Mouse (Mus musculus) liver, embryonic 13.5 days (tissue): ENCODE measurements at regions not wholly inside any gene's neighbourhood (a gene's known extent, or its start where the extent isn't known, plus 50 kb on each side); places are given as distances from the start of the nearest gene placed in this dataset.
"Not testable (repeated sequence)": the region's sequence is repeated elsewhere in the genome, so short reads cannot be mapped to it uniquely, and the experiment has no call there.

Experiments used
- ATAC-seq: fragments of 200-750 bp; cut with Nextera tagmentation; 2 replicates; pipeline ENCODE4 v1.8.0; 2017; ENCODE audit warnings: low read depth, mild to moderate bottlenecking, moderate number of reproducible peaks, moderate library complexity
- DNase-seq: peaks from one replicate; pipeline ENCODE4 v3.0.0; 2022
- H3K27ac ChIP-seq: fragments of 300-500 bp; sonication (generic); 2 replicates; pipeline ENCODE4 v1.5.1; 2015; ENCODE audit warnings: moderate library complexity, mild to moderate bottlenecking, inconsistent platforms
- H3K27me3 ChIP-seq: fragments of 300-500 bp; sonication (generic); 2 replicates; pipeline ENCODE4 v1.6.1; 2015; ENCODE audit warnings: mild to moderate bottlenecking, inconsistent platforms
- H3K36me3 ChIP-seq: fragments of 300-500 bp; sonication (generic); 2 replicates; pipeline ENCODE4 v1.6.1; 2015; ENCODE audit warnings: mild to moderate bottlenecking, inconsistent platforms
- H3K4me1 ChIP-seq: fragments of 300-500 bp; sonication (generic); replicated peaks from 2 replicates; pipeline ENCODE4 v1.6.1; 2015; ENCODE audit warnings: inconsistent platforms
- H3K4me2 ChIP-seq: fragments of 300-500 bp; sonication (generic); 2 replicates; pipeline ENCODE4 v1.6.1; 2015; ENCODE audit warnings: inconsistent platforms, mild to moderate bottlenecking, moderate library complexity
- H3K4me3 ChIP-seq: fragments of 300-500 bp; sonication (generic); replicated peaks from 2 replicates; pipeline ENCODE4 v1.5.1; 2015; ENCODE audit warnings: mild to moderate bottlenecking, inconsistent platforms
- H3K9ac ChIP-seq: fragments of 300-500 bp; sonication (generic); 2 replicates; pipeline ENCODE4 v1.6.1; 2015; ENCODE audit warnings: mild to moderate bottlenecking, inconsistent platforms
- H3K9me3 ChIP-seq: fragments of 300-500 bp; sonication (generic); replicated peaks from 2 replicates; pipeline ENCODE4 v1.6.1; 2016; ENCODE audit warnings: inconsistent platforms
- WGBS: fragments of 180-500 bp; shearing (Covaris S2); methylation state at CpG from one replicate; pipeline ENCODE4 v1.1.7; 2015; ENCODE audit not compliant: insufficient replicate concordance; 5-methylcytosine and 5-hydroxymethylcytosine counted together

- Histone ChIP-seq H3K9me3 (no peaks in the 10 kb centered on the region), H3K4me1 (peaks cover 28% of the 10 kb centered on the region), H3K36me3 (no peaks in the 10 kb centered on the region), H3K27me3 (no peaks in the 10 kb centered on the region), H3K4me3 (no peak overlapping the region), H3K4me2 (0 out of 2 replicates have a peak overlapping the region, but pooled peaks have one; percentile 23), H3K9ac (no peak overlapping the region), H3K27ac (peak overlapping the region; percentile 71; the same call in 1 of the 2 replicates)
- 43% methylated on average over 3 of the region's 3 CpGs for WGBS
- DNase-seq (peak; percentile 21), ATAC-seq (peak; percentile 93)
These were observed 124.9 kb upstream of the Try4 start for GRCm38 (mm10) chr6:41177152-41177551.

DNA sequence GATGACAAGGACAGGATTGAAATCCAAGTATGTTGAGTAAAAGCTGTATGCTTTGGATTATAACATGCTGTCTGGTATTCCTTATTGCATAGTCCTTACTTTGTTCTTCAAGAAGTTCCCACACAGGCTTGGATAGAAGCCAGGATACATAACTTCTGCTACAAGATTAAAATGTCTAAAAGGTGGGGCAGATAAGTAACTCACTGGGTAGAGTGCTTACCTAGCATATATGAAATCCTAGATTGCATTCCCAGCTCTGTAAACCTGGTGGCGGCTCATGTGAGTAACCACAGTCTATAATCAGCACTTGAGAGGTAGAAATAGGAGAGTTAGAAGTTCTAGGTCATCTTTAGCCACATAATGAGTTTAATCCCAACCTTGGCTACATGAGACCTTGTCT, 126.0 kb upstream of the Try4 start:
- DNase-seq (no peak), ATAC-seq (no peak)
- H3K27me3 ChIP-seq = no peaks in the 10 kb centered on the region
- peaks cover 28% of the 10 kb centered on the region for H3K4me1 ChIP-seq
- H3K4me3 ChIP-seq = no peak overlapping the region
- 64% methylated on average over 1 of the region's 1 CpGs for WGBS
- no peaks in the 10 kb centered on the region for H3K36me3 ChIP-seq
- no peaks in the 10 kb centered on the region for H3K9me3 ChIP-seq
- no peak overlapping the region for H3K4me2 ChIP-seq
- no peak overlapping the region for H3K9ac ChIP-seq
- no peak overlapping the region for H3K27ac ChIP-seq

- no peak overlapping the region for H3K4me3 ChIP-seq
- ATAC-seq = no peak
- no peaks in the 10 kb centered on the region for H3K9me3 ChIP-seq
- no peaks in the 10 kb centered on the region for H3K36me3 ChIP-seq
- H3K9ac ChIP-seq = no peak overlapping the region
- H3K4me1 ChIP-seq = peaks cover 10% of the 10 kb centered on the region
- H3K27me3 ChIP-seq = no peaks in the 10 kb centered on the region
- no peak overlapping the region for H3K27ac ChIP-seq
- DNase-seq = no peak
- WGBS = 16% methylated on average over 1 of the region's 1 CpGs
- no peak overlapping the region for H3K4me2 ChIP-seq
These were observed 128.2 kb upstream of the 2210010C04Rik start for GRCm38 (mm10) chr6:41163491-41163890.

DNA sequence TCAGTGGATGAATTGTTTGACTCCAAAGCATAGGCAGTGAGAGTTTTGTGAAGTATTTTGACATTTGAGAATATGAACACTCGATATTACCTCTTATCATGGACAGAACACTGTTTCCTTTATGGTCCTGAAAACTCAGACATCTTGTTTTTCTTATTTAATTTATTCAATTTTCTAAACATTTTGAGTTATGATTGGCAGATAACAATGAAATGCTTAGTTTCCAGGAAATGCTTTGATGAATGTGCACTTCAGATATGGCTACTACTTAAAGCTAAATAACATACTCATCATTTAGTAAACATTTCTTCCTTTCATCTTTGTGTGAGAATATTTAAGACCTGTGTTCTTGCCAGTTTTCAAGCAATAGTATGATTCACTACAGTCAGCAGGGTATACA, 126.4 kb upstream of the 2210010C04Rik start:
- WGBS = 9% methylated on average over 1 of the region's 1 CpGs
- H3K4me3 ChIP-seq = no peak overlapping the region

DNA sequence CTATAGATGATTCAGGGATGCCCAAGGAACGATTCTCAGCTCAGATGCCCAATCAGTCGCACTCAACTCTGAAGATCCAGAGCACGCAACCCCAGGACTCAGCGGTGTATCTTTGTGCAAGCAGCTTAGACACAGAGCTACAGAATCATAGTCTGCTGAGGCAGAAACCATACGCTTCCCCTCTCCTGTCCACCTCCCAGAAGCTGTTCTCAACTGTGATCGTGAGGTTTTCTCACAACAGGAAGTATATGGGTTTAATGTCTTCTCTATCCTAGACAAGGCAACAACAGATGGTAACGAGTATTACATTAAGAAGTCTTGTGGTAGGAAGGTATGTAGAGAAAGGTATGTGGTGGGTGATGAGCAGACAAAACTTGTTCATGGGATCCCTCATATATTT, 116.8 kb upstream of the 2210010C04Rik start:
- Histone ChIP-seq H3K4me1 (no peaks in the 10 kb centered on the region), H3K36me3 (no peaks in the 10 kb centered on the region), H3K27me3 (no peaks in the 10 kb centered on the region), H3K27ac (no peak overlapping the region), H3K9me3 (no peaks in the 10 kb centered on the region), H3K9ac (no peak overlapping the region), H3K4me3 (no peak overlapping the region), H3K4me2 (no peak overlapping the region)
- WGBS = 68% methylated on average over 7 of the region's 7 CpGs
- ATAC-seq = no peak
- DNase-seq = no peak

More for the DNA sequence above, 126.4 kb upstream of the 2210010C04Rik start:
- no peaks in the 10 kb centered on the region for H3K36me3 ChIP-seq
- ATAC-seq (no peak), DNase-seq (no peak)
- no peak overlapping the region for H3K9ac ChIP-seq
- peaks cover 10% of the 10 kb centered on the region for H3K4me1 ChIP-seq
- no peak overlapping the region for H3K4me2 ChIP-seq
- no peak overlapping the region for H3K27ac ChIP-seq
- H3K27me3 ChIP-seq = no peaks in the 10 kb centered on the region
- H3K9me3 ChIP-seq = no peaks in the 10 kb centered on the region

GRCm38 (mm10) chr6:41151542-41151941, 116.2 kb upstream of the 2210010C04Rik start:
- no peak for ATAC-seq
- 76% methylated on average over 3 of the region's 3 CpGs for WGBS

DNA sequence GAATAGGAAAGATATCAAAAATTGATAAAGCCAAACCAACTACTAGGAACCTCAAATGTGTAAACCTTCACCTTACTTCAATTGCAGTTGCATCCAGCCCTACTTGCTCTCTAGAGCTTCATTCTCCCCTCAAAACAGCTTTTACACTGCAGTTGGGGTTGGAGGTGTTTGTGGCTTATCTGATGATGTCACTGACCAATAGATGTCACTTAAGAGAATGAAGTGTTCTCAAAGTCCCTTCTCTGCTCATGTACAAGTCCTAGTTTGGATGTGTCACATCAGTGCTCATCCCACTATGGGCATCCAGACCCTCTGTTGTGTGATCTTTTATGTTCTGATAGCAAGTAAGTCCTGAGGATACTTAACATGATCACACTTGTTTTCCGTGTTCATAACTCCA, 105.6 kb upstream of the 2210010C04Rik start:
- ATAC-seq (no peak), DNase-seq (no peak)
- Histone ChIP-seq H3K36me3 (no peaks in the 10 kb centered on the region), H3K4me3 (no peak overlapping the region), H3K9me3 (no peaks in the 10 kb centered on the region), H3K9ac (no peak overlapping the region), H3K27me3 (no peaks in the 10 kb centered on the region), H3K27ac (no peak overlapping the region), H3K4me1 (no peaks in the 10 kb centered on the region), H3K4me2 (no peak overlapping the region)
- WGBS = 77% methylated on average over 1 of the region's 1 CpGs

More at GRCm38 (mm10) chr6:41151542-41151941, 116.2 kb upstream of the 2210010C04Rik start:
- no peak overlapping the region for H3K27ac ChIP-seq
- H3K4me3 ChIP-seq = no peak overlapping the region
- DNase-seq = no peak
- H3K9ac ChIP-seq = no peak overlapping the region
- no peaks in the 10 kb centered on the region for H3K4me1 ChIP-seq
- no peaks in the 10 kb centered on the region for H3K36me3 ChIP-seq
- no peaks in the 10 kb centered on the region for H3K9me3 ChIP-seq
- no peak overlapping the region for H3K4me2 ChIP-seq
- H3K27me3 ChIP-seq = no peaks in the 10 kb centered on the region

DNA sequence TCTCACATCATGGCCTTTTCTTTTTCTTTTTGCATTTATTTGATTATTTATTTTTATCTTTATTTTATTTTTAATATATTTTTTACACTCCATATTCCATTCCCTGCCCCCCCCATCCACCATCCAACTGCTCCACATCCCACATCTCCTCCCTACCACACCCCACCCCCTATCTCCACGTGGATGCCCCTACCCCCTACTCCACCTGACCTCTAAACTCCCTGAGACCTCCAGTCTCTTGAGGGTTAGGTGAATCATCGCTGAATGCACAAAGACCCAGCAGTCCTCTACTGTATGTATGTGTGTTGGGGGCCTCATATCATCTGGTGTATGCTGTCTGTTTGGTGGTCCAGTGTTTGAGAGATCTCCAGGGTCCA, 102.1 kb upstream of the 2210010C04Rik start:
- not testable (repeated sequence) for H3K4me2 ChIP-seq, H3K36me3 ChIP-seq, H3K9me3 ChIP-seq, H3K27me3 ChIP-seq, H3K27ac ChIP-seq, DNase-seq, ATAC-seq, H3K4me3 ChIP-seq, H3K4me1 ChIP-seq, H3K9ac ChIP-seq
- 46% methylated on average over 2 of the region's 2 CpGs for WGBS

DNA sequence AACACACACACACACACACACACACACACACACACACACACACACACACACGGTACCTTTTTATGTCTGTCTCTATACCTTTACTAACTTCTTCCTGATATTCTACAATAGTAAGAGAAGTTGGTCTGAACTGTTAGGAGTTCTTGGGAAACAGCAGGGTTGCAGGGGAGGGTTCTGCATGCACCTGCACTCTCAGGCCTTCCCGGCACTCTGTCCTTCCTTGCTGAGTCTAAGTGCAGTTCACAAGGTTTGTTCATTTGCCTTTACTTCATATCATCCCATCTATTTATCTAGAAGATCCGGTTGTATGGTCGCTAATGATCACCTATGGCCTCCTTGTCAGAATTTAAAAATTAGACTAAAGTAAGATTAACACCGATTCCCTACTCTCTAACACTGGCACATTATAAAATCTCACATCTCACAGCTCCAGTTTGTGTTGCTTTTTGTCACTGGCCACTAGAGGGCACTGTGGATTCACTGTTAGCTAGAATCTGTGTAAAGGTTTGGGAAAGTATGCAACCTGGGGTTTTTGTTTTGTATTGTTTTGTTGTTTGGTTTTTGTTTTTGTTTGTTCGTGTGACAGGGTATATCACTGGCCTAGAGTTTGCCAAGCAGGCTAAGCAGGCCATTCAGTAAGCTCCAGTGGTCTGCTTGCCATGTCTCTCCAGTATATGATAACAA, 101.5 kb upstream of the 2210010C04Rik start:
- 29% methylated on average over 6 of the region's 6 CpGs for WGBS
- H3K4me1 ChIP-seq = peaks cover 5% of the 10 kb centered on the region; the same call in 1 of the 2 replicates
- H3K9ac ChIP-seq = no peak overlapping the region
- no peak overlapping the region for H3K4me3 ChIP-seq
- H3K9me3 ChIP-seq = no peaks in the 10 kb centered on the region
- peak; percentile 14 for DNase-seq
- H3K36me3 ChIP-seq = no peaks in the 10 kb centered on the region
- no peak overlapping the region for H3K27ac ChIP-seq
- no peak overlapping the region for H3K4me2 ChIP-seq
- no peak for ATAC-seq
- no peaks in the 10 kb centered on the region for H3K27me3 ChIP-seq

GRCm38 (mm10) chr6:41135160-41135559, 99.9 kb upstream of the 2210010C04Rik start:
- H3K36me3 ChIP-seq = no peaks in the 10 kb centered on the region
- no peak overlapping the region for H3K27ac ChIP-seq
- WGBS = 20% methylated on average over 4 of the region's 4 CpGs
- no peak for DNase-seq
- no peaks in the 10 kb centered on the region for H3K27me3 ChIP-seq
- H3K4me1 ChIP-seq = peaks cover 6% of the 10 kb centered on the region; the same call in 1 of the 2 replicates
- no peak overlapping the region for H3K9ac ChIP-seq
- 0 out of 2 replicates have a peak, but pooled peaks have one; percentile 39 for ATAC-seq
- H3K9me3 ChIP-seq = no peaks in the 10 kb centered on the region
- H3K4me2 ChIP-seq = no peak overlapping the region
- no peak overlapping the region for H3K4me3 ChIP-seq

- Histone ChIP-seq H3K4me1 (0 out of 2 replicates have a peak, but pooled peaks cover 2% of the 10 kb centered on the region), H3K36me3 (no peaks in the 10 kb centered on the region), H3K9me3 (no peaks in the 10 kb centered on the region), H3K4me3 (no peak overlapping the region), H3K27ac (no peak overlapping the region), H3K27me3 (no peaks in the 10 kb centered on the region), H3K4me2 (no peak overlapping the region), H3K9ac (no peak overlapping the region)
- DNase-seq (no peak), ATAC-seq (no peak)
- 51% methylated on average over 4 of the region's 4 CpGs for WGBS
These were observed 94.6 kb upstream of the 2210010C04Rik start for GRCm38 (mm10) chr6:41129906-41130305.

DNA sequence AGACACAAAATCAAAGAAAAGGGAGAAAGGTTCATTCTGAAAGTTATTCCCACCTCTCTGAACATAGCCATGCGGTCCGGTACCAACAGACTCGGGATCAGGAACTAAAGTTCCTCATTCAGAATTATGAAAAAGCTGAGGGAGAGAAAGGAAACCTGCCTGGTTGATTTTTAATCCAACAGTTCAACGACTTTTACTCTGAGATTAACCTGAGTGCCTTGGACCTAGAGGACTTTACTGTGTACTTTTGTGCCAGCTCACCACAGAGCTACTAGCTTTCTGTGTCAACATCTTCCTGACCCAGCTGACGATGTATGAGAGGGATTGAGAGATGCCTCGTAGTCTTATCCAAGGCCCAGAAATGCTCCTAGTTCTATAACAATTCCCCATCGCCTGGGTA, 92.5 kb upstream of the 2210010C04Rik start:
- WGBS = 66% methylated on average over 7 of the region's 7 CpGs
- H3K27ac ChIP-seq = no peak overlapping the region
- no peak overlapping the region for H3K9ac ChIP-seq
- DNase-seq (no peak), ATAC-seq (no peak)
- H3K4me2 ChIP-seq = no peak overlapping the region
- H3K9me3 ChIP-seq = no peaks in the 10 kb centered on the region
- no peaks in the 10 kb centered on the region for H3K27me3 ChIP-seq
- 0 out of 2 replicates have a peak, but pooled peaks cover 2% of the 10 kb centered on the region for H3K4me1 ChIP-seq
- no peak overlapping the region for H3K4me3 ChIP-seq
- H3K36me3 ChIP-seq = no peaks in the 10 kb centered on the region
